Mouse (Mus musculus): Measurements from ENCODE around the gene Tmem108.

- TF ChIP-seq POLR2A (IDR thresholded peaks at IDR 0.05; ENCODE audit: borderline replicate concordance, low read depth, low read length) (no peak), CTCF (IDR thresholded peaks at IDR 0.05; ENCODE audit: low read depth, low read length) (no peak)
Measured at GRCm38 (mm10) chr9:103577731-103578130, 183.9 kb downstream of the Tmem108 start.

Measured in bone marrow macrophage, adult 2 months (primary cell).